Mouse (Mus musculus): ENCODE results near the gene Nudt9. TPM values are rescaled to one million over a fixed set of nuclear protein-coding genes. Genes with fewer than 3 reads are reported as not detected.
A peak's percentile ranks its signal among the peaks of the same experiment; 100 is the strongest.

Gene Nudt9
- 65.7 and 70.2 TPM in 2 replicates for polyA plus RNA-seq (2016; fragmentation: Nextera tagmentation; extraction: Ambion mirVana)

DNA sequence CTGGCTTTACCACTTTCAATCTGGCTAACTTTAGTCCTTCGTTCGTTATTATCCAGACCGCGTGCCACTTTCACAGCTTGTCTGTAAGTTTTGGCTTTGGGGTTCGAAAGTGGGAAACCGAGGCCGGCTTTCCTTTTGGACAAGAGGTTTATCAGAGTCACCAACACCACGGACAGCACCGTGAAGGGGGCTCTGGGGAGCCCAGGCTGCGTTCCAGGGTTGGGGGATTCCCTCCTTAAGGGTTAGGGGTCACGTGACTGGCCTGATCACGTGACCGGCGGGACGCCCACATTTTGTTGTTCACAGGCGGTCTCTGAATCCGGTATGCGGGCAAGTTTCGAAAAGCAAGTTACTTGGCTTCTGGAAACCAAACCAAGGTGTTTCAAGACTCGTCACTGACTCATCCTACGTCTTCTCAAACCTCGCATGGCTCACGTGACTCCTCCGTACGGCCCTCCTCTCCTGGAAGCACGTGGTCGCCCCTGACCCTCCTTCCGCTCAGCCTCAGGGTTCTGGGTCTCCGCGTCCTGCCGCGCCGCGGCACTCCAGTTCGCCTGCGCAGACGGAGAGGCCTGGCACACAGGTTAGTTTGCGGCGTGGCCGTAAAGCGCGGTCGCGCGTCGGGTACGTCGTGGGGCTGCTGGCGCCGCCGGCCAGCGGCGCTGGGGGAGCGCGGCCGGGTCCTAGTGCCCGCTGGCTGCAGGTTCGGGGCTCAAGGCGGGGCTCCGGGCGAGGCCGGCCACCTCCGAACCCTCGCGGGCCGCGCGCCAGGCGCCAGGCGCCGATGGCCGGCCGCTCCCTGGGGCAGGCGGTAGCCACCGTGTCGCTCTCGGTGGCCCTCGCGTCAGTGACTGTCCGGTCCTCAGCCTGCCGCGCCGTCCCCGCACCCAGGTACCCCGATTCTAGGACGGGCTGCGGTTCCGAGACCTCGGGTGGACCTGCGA is at the start of gene Nudt9:
Gene Nudt9 (plus strand): TSS at position 51 of the 944 bp plus-strand sequence.
- peak within 1 kb of the TSS; percentile 87 for H3K27ac ChIP-seq (replicated peaks)
- peaks cover 21% of the 10 kb centered on the region for H3K4me1 ChIP-seq
- no peaks in the 10 kb centered on the region for H3K27me3 ChIP-seq (ENCODE audit: low read depth, poor library complexity, severe bottlenecking)
- H3K36me3 ChIP-seq: peaks cover 12% of the 10 kb centered on the region
- peak within 1 kb of the TSS; percentile 68 for H3K4me3 ChIP-seq
- 5% methylated on average over 90 of the region's 90 CpGs for WGBS
- DNase-seq (ENCODE audit: low spot score): peak; percentile 99
- no peaks in the 10 kb centered on the region for H3K9me3 ChIP-seq (replicated peaks)

DNA sequence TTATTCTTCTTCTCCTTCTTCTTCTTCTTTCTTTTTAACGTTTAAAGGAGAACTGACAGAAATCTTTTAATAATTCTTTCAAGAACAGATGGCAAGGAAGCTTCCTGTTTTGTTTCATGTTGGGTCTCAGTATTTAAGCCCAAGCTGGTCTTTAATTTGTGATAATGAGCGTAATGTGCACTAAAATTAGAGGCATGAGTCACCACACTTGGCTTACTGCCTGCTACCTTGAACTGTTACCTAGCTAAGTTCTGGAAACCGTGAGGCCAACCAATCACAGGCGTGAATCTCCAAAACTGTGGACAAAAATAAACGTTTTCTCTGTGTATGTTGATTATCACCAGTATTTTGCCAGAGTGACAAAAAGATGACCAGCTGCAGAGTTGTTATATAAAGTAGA is 47.4 kb upstream of the Nudt9 start:
- no peak overlapping the region for H3K27ac ChIP-seq (replicated peaks)
- DNase-seq (ENCODE audit: low spot score): no peak
- H3K27me3 ChIP-seq (ENCODE audit: low read depth, poor library complexity, severe bottlenecking): peaks cover 13% of the 10 kb centered on the region; the same call in 1 of the 2 replicates
- 79% methylated on average over 5 of the region's 5 CpGs for WGBS
- no peaks in the 10 kb centered on the region for H3K9me3 ChIP-seq (replicated peaks)
- peaks cover 13% of the 10 kb centered on the region for H3K4me1 ChIP-seq
- H3K36me3 ChIP-seq: no peaks in the 10 kb centered on the region
- no peak overlapping the region for H3K4me3 ChIP-seq

DNA sequence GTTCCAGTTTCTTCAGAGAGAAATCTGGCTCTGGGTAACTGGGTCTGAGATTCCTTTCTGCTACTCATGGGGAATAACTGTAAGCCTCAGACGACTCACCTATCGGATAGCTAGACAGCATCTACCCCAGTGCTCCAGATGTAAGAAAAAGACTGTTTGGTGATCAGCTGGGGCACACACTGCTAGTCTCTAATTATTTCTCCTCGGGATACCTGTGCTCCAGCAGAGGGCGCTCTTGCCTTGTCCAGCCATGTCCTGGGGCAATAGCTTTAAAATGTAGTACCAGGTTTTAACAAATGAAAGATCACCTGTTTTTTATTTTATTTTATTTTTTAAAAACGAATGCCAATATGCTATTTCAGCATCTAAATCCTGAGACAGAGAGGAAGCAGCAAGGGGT is 46.4 kb upstream of the Nudt9 start:
- 7% methylated on average over 5 of the region's 5 CpGs for WGBS
- Histone ChIP-seq H3K27ac (replicated peaks) (no peak overlapping the region), H3K36me3 (no peaks in the 10 kb centered on the region), H3K27me3 (ENCODE audit: low read depth, poor library complexity, severe bottlenecking) (peaks cover 15% of the 10 kb centered on the region; the same call in 1 of the 2 replicates), H3K9me3 (replicated peaks) (no peaks in the 10 kb centered on the region), H3K4me1 (peaks cover 13% of the 10 kb centered on the region), H3K4me3 (no peak overlapping the region)
- DNase-seq (ENCODE audit: low spot score): peak; percentile 76

DNA sequence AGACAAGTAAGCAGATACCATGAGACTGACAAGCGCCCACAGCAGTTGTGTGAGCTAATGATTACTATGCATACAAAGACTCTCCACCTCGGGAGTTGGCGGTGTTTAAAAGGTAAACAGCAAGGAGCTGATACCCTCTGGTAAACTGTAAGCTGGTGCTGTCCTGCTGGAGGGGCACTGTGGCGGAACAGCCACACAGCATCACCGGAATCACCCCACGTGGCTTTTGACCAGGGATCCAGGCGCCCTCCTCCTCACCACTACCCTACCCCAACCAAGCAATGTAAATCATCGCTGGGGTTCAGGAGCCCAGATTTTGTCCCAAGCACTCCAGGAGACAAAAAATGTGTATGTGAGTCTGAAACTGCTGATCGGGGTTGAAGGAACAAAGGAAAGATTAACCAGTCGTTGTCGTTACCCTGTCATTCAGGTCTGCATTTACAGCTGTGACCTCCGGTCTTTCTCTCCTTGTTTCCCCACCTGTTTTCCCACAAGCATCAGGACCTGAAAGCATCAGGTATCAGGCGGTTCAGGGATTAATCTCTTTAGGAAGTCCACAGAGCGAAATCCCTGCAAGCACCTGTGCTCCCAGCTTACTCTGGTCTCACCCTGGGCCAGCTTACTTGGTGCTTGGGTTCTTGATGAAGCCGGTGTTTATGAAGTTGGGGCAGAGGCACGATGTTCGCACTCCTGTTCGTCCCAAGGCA is 43.4 kb upstream of the Nudt9 start:
- Histone ChIP-seq H3K9me3 (replicated peaks) (no peaks in the 10 kb centered on the region), H3K27me3 (ENCODE audit: low read depth, poor library complexity, severe bottlenecking) (peaks cover 15% of the 10 kb centered on the region; the same call in 1 of the 2 replicates), H3K4me3 (peak overlapping the region; percentile 41), H3K27ac (replicated peaks) (peak overlapping the region; percentile 29; the same call in 1 of the 2 replicates), H3K4me1 (peaks cover 13% of the 10 kb centered on the region), H3K36me3 (no peaks in the 10 kb centered on the region)
- peak; percentile 29 for DNase-seq (ENCODE audit: low spot score)
- whole genome bisulfite sequencing: 14% methylated on average over 18 of the region's 18 CpGs

DNA sequence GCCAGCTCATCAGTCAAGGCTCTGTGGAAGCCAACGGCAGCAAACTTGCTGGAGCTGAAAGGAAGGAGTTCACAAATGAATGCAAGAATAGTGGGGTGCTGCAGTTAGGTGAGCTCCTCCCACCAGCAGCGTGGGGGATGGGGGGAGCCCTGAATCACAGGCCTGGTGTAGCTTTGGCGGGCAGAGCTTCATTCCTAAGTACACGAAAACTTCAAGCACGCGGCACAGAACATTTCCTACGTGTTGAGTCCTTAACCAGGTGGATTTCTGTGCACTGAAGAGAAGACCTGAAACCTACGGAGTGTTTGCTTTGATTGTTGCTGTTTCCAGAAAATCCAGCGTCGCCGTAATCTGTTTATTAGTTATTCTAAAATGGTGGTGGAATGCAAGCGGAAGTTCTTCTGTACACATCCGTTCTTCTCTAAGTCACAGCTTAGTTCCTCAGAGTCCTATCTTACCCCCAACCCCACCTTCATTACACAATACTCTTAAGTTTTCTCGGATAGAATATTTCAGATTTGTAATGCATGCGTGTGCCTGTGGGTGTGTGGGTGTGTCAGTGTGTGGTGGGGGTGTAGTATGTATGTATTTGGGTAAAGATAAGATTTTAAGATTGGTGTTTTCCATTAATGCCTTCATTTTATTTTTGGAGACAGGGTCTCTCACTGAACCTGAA is 42.7 kb upstream of the Nudt9 start:
- peaks cover 15% of the 10 kb centered on the region; the same call in 1 of the 2 replicates for H3K27me3 ChIP-seq (ENCODE audit: low read depth, poor library complexity, severe bottlenecking)
- peaks cover 13% of the 10 kb centered on the region for H3K4me1 ChIP-seq
- H3K9me3 ChIP-seq (replicated peaks): no peaks in the 10 kb centered on the region
- WGBS: 49% methylated on average over 15 of the region's 15 CpGs
- H3K36me3 ChIP-seq: no peaks in the 10 kb centered on the region
- no peak for DNase-seq (ENCODE audit: low spot score)
- peak overlapping the region; percentile 41 for H3K4me3 ChIP-seq
- peak overlapping the region; percentile 29; the same call in 1 of the 2 replicates for H3K27ac ChIP-seq (replicated peaks)

DNA sequence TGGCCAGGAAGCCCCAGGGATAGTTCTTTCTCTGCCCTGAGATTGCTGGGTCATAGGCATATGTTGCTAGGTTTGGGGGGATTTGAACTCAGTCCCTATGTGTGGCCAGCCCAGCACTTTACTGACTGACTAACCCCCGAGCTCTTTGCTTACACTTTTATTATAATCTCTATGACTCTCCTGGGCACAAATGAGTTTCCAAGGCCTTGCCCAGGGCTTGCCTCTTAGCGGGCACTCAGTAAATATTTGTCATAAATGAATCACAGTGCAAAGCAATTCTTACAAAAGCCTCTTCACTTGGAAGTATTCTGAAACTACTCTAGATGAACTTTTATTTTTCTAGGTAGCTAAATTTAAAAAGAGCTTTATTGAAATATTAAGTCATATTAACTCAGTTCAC is 42.2 kb upstream of the Nudt9 start:
- Histone ChIP-seq H3K4me1 (peaks cover 13% of the 10 kb centered on the region), H3K9me3 (replicated peaks) (no peaks in the 10 kb centered on the region), H3K27ac (replicated peaks) (no peak overlapping the region), H3K4me3 (no peak overlapping the region), H3K27me3 (ENCODE audit: low read depth, poor library complexity, severe bottlenecking) (peaks cover 15% of the 10 kb centered on the region; the same call in 1 of the 2 replicates), H3K36me3 (no peaks in the 10 kb centered on the region)
- 89% methylated on average over 2 of the region's 2 CpGs for WGBS
- DNase-seq (ENCODE audit: low spot score): no peak

DNA sequence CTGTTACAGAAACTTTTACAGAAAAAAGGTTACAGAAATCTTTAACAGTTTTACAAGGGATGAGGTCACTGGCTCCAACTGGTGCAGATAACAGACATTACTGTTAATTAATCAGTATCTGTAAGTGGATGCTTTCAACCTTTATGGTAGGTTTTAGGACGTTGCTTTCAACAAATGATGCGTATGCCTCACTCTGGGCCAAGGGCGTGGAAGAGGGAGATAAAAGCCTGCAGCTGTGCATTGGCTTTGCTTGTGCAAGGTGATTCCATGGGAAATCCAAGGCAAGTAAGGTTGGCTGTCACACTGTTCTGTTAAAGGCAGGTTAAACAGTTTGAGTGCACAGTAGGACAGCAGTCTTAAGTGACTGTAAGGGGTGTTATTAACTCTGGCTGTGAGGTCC is 39.3 kb upstream of the Nudt9 start:
- WGBS: 89% methylated on average over 3 of the region's 3 CpGs
- H3K36me3 ChIP-seq: no peaks in the 10 kb centered on the region
- H3K27ac ChIP-seq (replicated peaks): no peak overlapping the region
- no peak overlapping the region for H3K4me3 ChIP-seq
- H3K4me1 ChIP-seq: peaks cover 13% of the 10 kb centered on the region
- no peaks in the 10 kb centered on the region for H3K9me3 ChIP-seq (replicated peaks)
- H3K27me3 ChIP-seq (ENCODE audit: low read depth, poor library complexity, severe bottlenecking): peaks cover 15% of the 10 kb centered on the region; the same call in 1 of the 2 replicates
- no peak for DNase-seq (ENCODE audit: low spot score)

DNA sequence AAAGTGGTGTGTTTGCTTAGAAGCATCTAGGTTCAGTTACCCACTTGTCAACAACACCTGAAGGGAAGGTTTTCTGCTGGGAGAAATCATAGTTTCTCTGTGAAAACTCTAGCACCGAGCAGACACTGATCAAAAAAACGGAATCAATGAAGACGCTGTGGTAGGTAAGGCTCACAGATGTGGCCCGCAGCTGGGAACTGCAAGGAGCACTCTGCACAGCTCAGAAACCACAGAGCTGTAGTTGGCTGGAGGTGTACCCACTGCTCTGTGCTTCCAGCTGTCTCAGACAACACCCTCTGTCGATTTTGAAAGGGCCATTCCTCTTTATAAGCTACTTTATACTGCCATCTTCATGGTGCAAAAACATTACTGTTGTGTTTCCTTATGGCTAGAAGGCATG is 38.3 kb upstream of the Nudt9 start:
- WGBS: 72% methylated on average over 5 of the region's 5 CpGs
- H3K27ac ChIP-seq (replicated peaks): no peak overlapping the region
- H3K4me1 ChIP-seq: peaks cover 7% of the 10 kb centered on the region
- H3K36me3 ChIP-seq: no peaks in the 10 kb centered on the region
- no peak for DNase-seq (ENCODE audit: low spot score)
- H3K9me3 ChIP-seq (replicated peaks): no peaks in the 10 kb centered on the region
- H3K27me3 ChIP-seq (ENCODE audit: low read depth, poor library complexity, severe bottlenecking): peaks cover 10% of the 10 kb centered on the region; the same call in 1 of the 2 replicates
- H3K4me3 ChIP-seq: no peak overlapping the region

DNA sequence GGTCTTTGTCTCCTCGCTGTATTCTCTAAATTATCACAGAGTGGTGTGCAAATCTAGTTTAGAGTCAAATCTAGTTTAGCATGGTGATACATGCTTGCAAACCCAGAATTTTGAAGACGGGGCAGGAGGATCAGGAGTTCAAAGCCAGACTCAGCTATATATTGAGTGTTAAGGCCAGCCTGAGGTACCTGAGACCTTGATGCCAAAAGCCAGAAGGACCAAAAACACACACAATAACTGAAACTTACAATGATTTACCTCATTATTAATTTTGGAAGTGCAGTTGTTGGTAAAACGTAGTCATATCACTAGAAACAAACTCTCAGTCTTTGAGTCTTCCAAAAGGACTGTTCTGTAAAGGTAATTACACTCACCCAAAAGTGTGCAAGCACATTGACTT is 36.7 kb upstream of the Nudt9 start:
- Histone ChIP-seq H3K4me1 (no peaks in the 10 kb centered on the region), H3K27me3 (ENCODE audit: low read depth, poor library complexity, severe bottlenecking) (no peaks in the 10 kb centered on the region), H3K36me3 (no peaks in the 10 kb centered on the region), H3K27ac (replicated peaks) (no peak overlapping the region), H3K4me3 (no peak overlapping the region), H3K9me3 (replicated peaks) (no peaks in the 10 kb centered on the region)
- no peak for DNase-seq (ENCODE audit: low spot score)
- 91% methylated on average over 3 of the region's 3 CpGs for WGBS

DNA sequence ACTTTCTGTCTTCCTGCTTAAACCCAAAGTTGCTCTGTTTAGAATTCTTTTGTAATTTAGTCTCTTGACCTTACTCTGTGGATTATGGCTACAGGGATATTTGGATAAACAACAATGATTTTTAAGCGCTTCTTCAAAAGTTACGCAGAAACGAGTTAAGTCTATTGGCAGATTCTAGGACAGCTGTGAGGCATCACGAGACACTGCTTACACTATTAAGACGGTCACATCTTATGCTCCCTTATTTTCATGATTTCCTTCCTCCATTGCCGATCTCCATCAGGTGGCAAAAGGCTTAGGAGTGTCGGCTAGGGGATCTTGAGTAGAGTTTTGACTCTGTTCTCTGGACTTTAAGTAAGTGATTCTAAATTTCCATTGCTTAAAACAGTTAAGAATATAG is 35.8 kb upstream of the Nudt9 start:
- H3K4me1 ChIP-seq: no peaks in the 10 kb centered on the region
- no peaks in the 10 kb centered on the region for H3K9me3 ChIP-seq (replicated peaks)
- no peaks in the 10 kb centered on the region for H3K27me3 ChIP-seq (ENCODE audit: low read depth, poor library complexity, severe bottlenecking)
- H3K27ac ChIP-seq (replicated peaks): no peak overlapping the region
- no peak for DNase-seq (ENCODE audit: low spot score)
- 95% methylated on average over 7 of the region's 7 CpGs for WGBS
- H3K4me3 ChIP-seq: no peak overlapping the region
- no peaks in the 10 kb centered on the region for H3K36me3 ChIP-seq

DNA sequence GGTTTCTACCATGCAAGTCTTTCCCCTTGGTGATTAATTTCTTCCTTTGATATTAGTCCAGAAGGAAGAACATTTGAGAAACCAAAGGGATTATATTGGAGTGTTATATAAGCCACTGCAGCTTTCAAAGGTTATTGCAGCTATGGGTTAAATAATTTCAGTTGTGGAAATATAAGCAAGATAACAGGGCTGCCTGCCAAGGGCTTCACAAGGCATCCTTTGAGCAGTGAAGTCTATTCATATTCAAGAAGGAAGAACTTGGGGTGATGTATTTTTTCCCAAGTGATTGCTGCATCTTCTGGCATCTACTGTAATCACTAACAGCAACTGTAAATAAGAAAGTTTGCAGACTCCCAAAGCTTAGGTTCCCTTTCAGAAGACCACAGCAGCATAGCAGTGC is 34.7 kb upstream of the Nudt9 start:
- H3K36me3 ChIP-seq: no peaks in the 10 kb centered on the region
- DNase-seq (ENCODE audit: low spot score): no peak
- no peaks in the 10 kb centered on the region for H3K4me1 ChIP-seq
- H3K27ac ChIP-seq (replicated peaks): no peak overlapping the region
- no peaks in the 10 kb centered on the region for H3K27me3 ChIP-seq (ENCODE audit: low read depth, poor library complexity, severe bottlenecking)
- no peak overlapping the region for H3K4me3 ChIP-seq
- no peaks in the 10 kb centered on the region for H3K9me3 ChIP-seq (replicated peaks)

DNA sequence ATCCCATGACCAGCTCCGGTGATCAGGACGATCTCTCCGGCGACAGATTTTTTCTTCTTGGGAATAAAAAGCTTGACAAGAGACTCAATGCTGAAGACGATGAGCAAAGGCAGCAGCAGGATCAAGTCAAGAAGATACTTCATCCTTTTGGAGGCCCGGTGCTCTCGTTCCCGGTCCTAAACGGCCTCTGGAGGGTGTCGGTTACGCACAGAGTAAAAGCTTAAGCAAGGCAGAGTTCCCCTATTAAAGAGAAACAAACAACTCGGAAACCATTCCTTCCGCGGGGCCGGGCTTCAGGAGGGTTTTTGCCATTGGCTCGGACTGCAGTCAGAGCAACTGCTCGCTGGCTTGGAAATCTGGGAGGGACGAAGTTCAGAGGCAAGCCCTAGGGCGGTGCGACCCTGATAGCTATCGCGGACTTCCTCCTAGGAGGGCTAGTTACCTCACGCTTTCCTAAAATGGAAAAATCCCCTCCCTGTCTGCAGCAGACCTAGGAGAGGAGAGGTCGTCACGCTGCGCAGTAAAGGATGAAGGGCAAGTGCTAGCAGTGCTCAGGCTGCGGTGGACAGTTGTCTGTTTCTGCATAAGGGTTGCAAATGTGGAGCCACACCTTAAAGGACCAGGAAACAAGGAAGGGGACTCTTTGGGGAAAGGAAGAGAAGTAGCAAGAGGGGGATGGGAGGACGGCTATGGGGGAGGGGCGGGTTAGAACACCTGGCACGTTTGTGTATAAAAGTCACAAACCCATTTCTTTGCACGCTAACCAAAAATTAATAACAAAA is 24.3 kb upstream of the Nudt9 start, which contains the start of gene Hsd17b11:
Gene Hsd17b11 (minus strand): TSS at position 323 of the 782 bp plus-strand sequence.
- H3K27ac ChIP-seq (replicated peaks): peak within 1 kb of the TSS; percentile 79
- peak; percentile 71 for DNase-seq (ENCODE audit: low spot score)
- 2% methylated on average over 31 of the region's 31 CpGs for WGBS

More for the DNA sequence above, 24.3 kb upstream of the Nudt9 start, which contains the start of gene Hsd17b11:
- H3K27me3 ChIP-seq (ENCODE audit: low read depth, poor library complexity, severe bottlenecking): peaks cover 44% of the 10 kb centered on the region
- H3K9me3 ChIP-seq (replicated peaks): no peaks in the 10 kb centered on the region
- peaks cover 27% of the 10 kb centered on the region for H3K4me1 ChIP-seq
- H3K36me3 ChIP-seq: no peaks in the 10 kb centered on the region
- H3K4me3 ChIP-seq: peak within 1 kb of the TSS; percentile 60
